In the genomic region with DNA sequence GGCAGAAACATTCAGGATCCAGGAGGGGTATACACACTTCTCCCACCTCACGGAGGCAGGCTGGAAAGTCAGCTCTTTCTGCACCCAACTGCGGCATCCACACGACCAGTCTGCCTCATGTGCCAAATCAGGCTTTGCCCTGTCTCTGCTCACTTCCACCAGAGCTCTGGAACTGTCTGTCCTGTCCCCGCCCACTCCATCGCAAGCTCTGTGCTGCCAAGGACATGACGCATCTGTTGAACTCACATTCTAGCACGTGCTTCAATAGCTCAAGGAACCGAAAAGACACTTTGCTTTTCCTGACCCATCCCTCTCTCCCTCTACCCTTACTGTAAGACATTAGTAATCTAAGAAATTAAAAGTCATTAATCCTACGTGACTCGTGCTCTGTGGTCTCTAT, we compare ENCODE assay signal across 18 mouse cellular contexts. TPM values are rescaled to one million over a fixed set of nuclear protein-coding genes. Genes with fewer than 3 reads are reported as not detected.
DNase-seq lines count a peak whose midpoint lies in the region; ATAC-seq lines count a peak whose summit lies in the region.
"Had no signal": no experiment of that assay in that cellular context is flagged by ENCODE, and none has a peak within 500 bp of the region (broad histone marks: within the 10 kb centered on the region; RNA-seq: fewer than 3 reads in every experiment).

No protein-coding gene starts in this region.

- no peak overlapping the region for H3K9ac ChIP-seq in heart, embryonic 11.5 days (ENCODE audit: low read depth, low read length)
- H3K9ac ChIP-seq in hindbrain, embryonic 12.5 days = no peak overlapping the region
- H3K9ac ChIP-seq: embryonic facial prominence, embryonic 15.5 days had no signal

- no peaks in the 10 kb centered on the region for H3K4me1 ChIP-seq in heart, embryonic 11.5 days (ENCODE audit: control insufficient read depth, insufficient read depth, low read length)
- no peaks in the 10 kb centered on the region; the same call in 1 of the 2 replicates for H3K4me1 ChIP-seq in hindbrain, embryonic 12.5 days
- H3K4me1 ChIP-seq: embryonic facial prominence, embryonic 15.5 days; megakaryocyte, embryonic 14.5 days had no signal

- ATAC-seq in heart, embryonic 11.5 days (replicated peaks; ENCODE audit: insufficient number of reproducible peaks, low FRiP score, low TSS enrichment) = no peak
- no peak for ATAC-seq in hindbrain, embryonic 12.5 days (ENCODE audit: low FRiP score)
- no peak for ATAC-seq in activated CD4-positive, CD25-positive, alpha-beta regulatory T cell, adult 4 months
- ATAC-seq: forebrain, embryonic 14.5 days; inflammation-experienced regulatory T-cells, adult 6 months had no signal

- no peak overlapping the region for H3K4me2 ChIP-seq in heart, embryonic 11.5 days
- H3K4me2 ChIP-seq in hindbrain, embryonic 12.5 days (replicated peaks) = no peak overlapping the region
- H3K4me2 ChIP-seq: embryonic facial prominence, embryonic 15.5 days; liver, embryonic 11.5 days had no signal

- peak; percentile 25 for DNase-seq in heart, postnatal 4 days
- DNase-seq in ES-CJ7 (ENCODE audit: low read depth, low spot score) = peak; percentile 20
- peak; percentile 51 to 64 for DNase-seq in adrenal gland, postnatal 36 days
- DNase-seq in lung, postnatal 10 days = peak; percentile 64
- DNase-seq in urinary bladder, adult 2 months (ENCODE audit: low spot score) = no peak
- DNase-seq: cerebellum, postnatal 25 days; gastrocnemius, postnatal 36 days; kidney, postnatal 10 days; thymus, postnatal 14 days had no signal

- no peaks in the 10 kb centered on the region for H3K9me3 ChIP-seq in heart, embryonic 11.5 days (replicated peaks; ENCODE audit: control insufficient read depth, low read length)
- no peaks in the 10 kb centered on the region for H3K9me3 ChIP-seq in hindbrain, embryonic 12.5 days (replicated peaks)
- H3K9me3 ChIP-seq: embryonic facial prominence, embryonic 15.5 days had no signal

- H3K4me3 ChIP-seq in heart, embryonic 11.5 days (ENCODE audit: low read depth, low read length) = no peak overlapping the region
- no peak overlapping the region for H3K4me3 ChIP-seq in hindbrain, embryonic 12.5 days
- H3K4me3 ChIP-seq: embryonic facial prominence, embryonic 15.5 days; left cerebral cortex, adult 2 months; megakaryocyte, embryonic 14.5 days had no signal

- no peak overlapping the region for H3K27ac ChIP-seq in heart, embryonic 11.5 days (ENCODE audit: low read depth, low read length)
- no peak overlapping the region for H3K27ac ChIP-seq in hindbrain, embryonic 12.5 days
- H3K27ac ChIP-seq: embryonic facial prominence, embryonic 15.5 days; left cerebral cortex, adult 2 months had no signal

- H3K27me3 ChIP-seq in heart, embryonic 11.5 days (ENCODE audit: control insufficient read depth, insufficient read depth, low read length) = no peaks in the 10 kb centered on the region
- H3K27me3 ChIP-seq in hindbrain, embryonic 12.5 days = no peaks in the 10 kb centered on the region
- H3K27me3 ChIP-seq: embryonic facial prominence, embryonic 15.5 days had no signal

- no peaks in the 10 kb centered on the region for H3K36me3 ChIP-seq in heart, embryonic 11.5 days (ENCODE audit: control insufficient read depth, insufficient read depth, low read length)
- H3K36me3 ChIP-seq in hindbrain, embryonic 12.5 days = peaks cover 52% of the 10 kb centered on the region
- H3K36me3 ChIP-seq: embryonic facial prominence, embryonic 15.5 days had no signal

- WGBS in heart, embryonic 11.5 days (ENCODE audit: insufficient replicate concordance) = 63% methylated on average over 10 of the region's 10 CpGs
- WGBS in hindbrain, embryonic 12.5 days = 88% methylated on average over 10 of the region's 10 CpGs

RNA-seq across cellular contexts. Expression of gene Nt5c2, which starts 10.0 kb away (rescaled TPM):
- total RNA-seq in heart, postnatal 4 days (2021) = 100 to 1,000 TPM; 147 to 157 TPM
- polyA plus RNA-seq in heart, embryonic 11.5 days (2014; fragmentation: Nextera tagmentation; extraction: Ambion mirVana) = 80.7 and 82.3 TPM in 2 replicates
- total RNA-seq in adrenal gland, postnatal 36 days (2021) = 10 to 100 TPM; 63.2 to 65.2 TPM
- 85.3 and 89.1 TPM in 2 replicates for polyA plus RNA-seq in hindbrain, embryonic 12.5 days (2016; fragmentation: Nextera tagmentation; extraction: Ambion mirVana)
- 10 to 100 TPM; 22.6 to 25.4 TPM for polyA plus RNA-seq in activated CD4-positive, CD25-positive, alpha-beta regulatory T cell, adult 4 months (2017; shearing (Covaris generic))
- polyA plus RNA-seq in urinary bladder, adult 2 months (2012; rRNA removed) = 34.1 and 36.3 TPM in 2 replicates

RNA-seq across cellular contexts. Expression of gene Ina, which starts 10.5 kb away (rescaled TPM):
- under 1 TPM in 1 of 2 experiments, not detected in 1; 0.16 TPM for total RNA-seq in heart, postnatal 4 days (2021)
- 0.43 and 0.73 TPM in 2 replicates for polyA plus RNA-seq in heart, embryonic 11.5 days (2014; fragmentation: Nextera tagmentation; extraction: Ambion mirVana)
- 1 to 10 TPM; 4.0 to 5.9 TPM for total RNA-seq in adrenal gland, postnatal 36 days (2021)
- 578 and 632 TPM in 2 replicates for polyA plus RNA-seq in hindbrain, embryonic 12.5 days (2016; fragmentation: Nextera tagmentation; extraction: Ambion mirVana)
- polyA plus RNA-seq in activated CD4-positive, CD25-positive, alpha-beta regulatory T cell, adult 4 months (2017; shearing (Covaris generic)) = not detected
- 0.03 and 0.10 TPM in 2 replicates for polyA plus RNA-seq in urinary bladder, adult 2 months (2012; rRNA removed)
- total RNA-seq: gastrocnemius, postnatal 36 days had no signal
- polyA plus RNA-seq: inflammation-experienced regulatory T-cells, adult 6 months had no signal

RNA-seq across cellular contexts. Expression of gene Pcgf6, which starts 25.8 kb away (rescaled TPM):
- 1 to 10 TPM; 3.9 to 4.2 TPM for total RNA-seq in heart, postnatal 4 days (2021)
- polyA plus RNA-seq in heart, embryonic 11.5 days (2014; fragmentation: Nextera tagmentation; extraction: Ambion mirVana) = 12.7 and 14.9 TPM in 2 replicates
- 10 to 100 TPM in 1 of 2 experiments, 1 to 10 TPM in 1; 9.1 to 11.9 TPM for total RNA-seq in adrenal gland, postnatal 36 days (2021)
- polyA plus RNA-seq in hindbrain, embryonic 12.5 days (2016; fragmentation: Nextera tagmentation; extraction: Ambion mirVana) = 30.4 and 31.1 TPM in 2 replicates
- 1 to 10 TPM; 6.5 to 8.6 TPM for polyA plus RNA-seq in activated CD4-positive, CD25-positive, alpha-beta regulatory T cell, adult 4 months (2017; shearing (Covaris generic))
- polyA plus RNA-seq in urinary bladder, adult 2 months (2012; rRNA removed) = 25.4 and 34.1 TPM in 2 replicates

RNA-seq across cellular contexts. Expression of gene Taf5, which starts 42.6 kb away (rescaled TPM):
- total RNA-seq in heart, postnatal 4 days (2021) = 1 to 10 TPM; 5.1 to 5.2 TPM
- 5.5 and 6.2 TPM in 2 replicates for polyA plus RNA-seq in heart, embryonic 11.5 days (2014; fragmentation: Nextera tagmentation; extraction: Ambion mirVana)
- 1 to 10 TPM; 4.1 to 4.2 TPM for total RNA-seq in adrenal gland, postnatal 36 days (2021)
- polyA plus RNA-seq in hindbrain, embryonic 12.5 days (2016; fragmentation: Nextera tagmentation; extraction: Ambion mirVana) = 10.7 and 11.2 TPM in 2 replicates
- polyA plus RNA-seq in activated CD4-positive, CD25-positive, alpha-beta regulatory T cell, adult 4 months (2017; shearing (Covaris generic)) = 1 to 10 TPM; 1.9 to 2.9 TPM
- 2.9 and 3.1 TPM in 2 replicates for polyA plus RNA-seq in urinary bladder, adult 2 months (2012; rRNA removed)

Comparison
In these comparisons a context has a peak if more than half of its experiments do, and no peak if none do; other contexts are left out.
1. RNA of gene Ina, which starts 10.5 kb away (polyA plus RNA-seq): 578 to 632 TPM in hindbrain, embryonic 12.5 days; 0.43 to 0.73 TPM in heart, embryonic 11.5 days, not detected in activated CD4-positive, CD25-positive, alpha-beta regulatory T cell, adult 4 months and 0.03 to 0.10 TPM in urinary bladder, adult 2 months; every median in the first group is over 100 times any median in the second.